Mouse (Mus musculus): ENCODE results near the gene Csf3.
"Not testable (repeated sequence)": the region's sequence is repeated elsewhere in the genome, so short reads cannot be mapped to it uniquely, and the experiment has no call there.

Csf3 gene

DNA sequence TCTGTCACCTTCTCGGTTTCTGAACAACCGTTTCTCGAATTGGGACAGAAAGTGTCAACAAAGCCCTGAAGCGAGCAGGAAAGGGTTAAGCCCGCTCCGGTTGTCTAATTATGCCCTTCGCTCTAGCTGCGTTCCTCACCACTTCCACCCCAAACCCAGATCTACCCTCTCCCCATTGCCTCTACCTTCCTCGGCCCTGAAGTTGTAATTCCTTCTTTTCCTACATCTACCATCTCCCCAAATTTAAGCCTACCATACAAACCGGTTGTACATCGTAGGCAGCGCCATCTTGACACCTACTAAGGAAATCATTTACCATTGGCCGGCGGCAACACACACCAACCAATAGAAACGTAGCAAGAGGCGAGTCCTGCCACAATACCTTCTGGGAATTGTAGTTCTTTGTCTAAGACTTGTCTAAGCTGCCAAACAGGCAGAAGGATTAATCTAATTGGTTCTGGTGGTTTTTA lies 28.1 kb downstream of the Csf3 start, which contains the start of gene Med24:
Med24 (minus strand) TSS at position 317 of the 470 bp plus-strand sequence.
- DNase-seq (ENCODE audit: low read depth): peak; percentile 94

DNA sequence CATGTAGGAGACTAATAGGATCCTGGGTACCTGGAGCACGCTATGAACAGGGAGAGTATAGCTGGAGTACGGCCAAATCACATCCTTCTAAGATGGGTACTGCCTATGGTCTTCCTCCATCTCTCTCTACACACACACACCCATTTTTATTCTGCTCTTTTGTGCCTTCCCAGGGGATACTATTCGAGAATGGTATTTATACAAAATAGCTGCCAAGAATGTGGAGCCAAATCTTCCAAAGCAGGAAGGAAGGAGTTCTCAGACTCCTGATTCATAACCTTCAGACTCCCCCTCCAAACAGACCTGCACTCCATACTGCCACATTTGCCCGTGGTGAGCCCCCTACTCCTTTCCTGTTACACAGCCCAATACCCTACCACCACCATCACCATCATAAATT lies 29.7 kb downstream of the Csf3 start:
- no peak for DNase-seq (ENCODE audit: low read depth)

DNA sequence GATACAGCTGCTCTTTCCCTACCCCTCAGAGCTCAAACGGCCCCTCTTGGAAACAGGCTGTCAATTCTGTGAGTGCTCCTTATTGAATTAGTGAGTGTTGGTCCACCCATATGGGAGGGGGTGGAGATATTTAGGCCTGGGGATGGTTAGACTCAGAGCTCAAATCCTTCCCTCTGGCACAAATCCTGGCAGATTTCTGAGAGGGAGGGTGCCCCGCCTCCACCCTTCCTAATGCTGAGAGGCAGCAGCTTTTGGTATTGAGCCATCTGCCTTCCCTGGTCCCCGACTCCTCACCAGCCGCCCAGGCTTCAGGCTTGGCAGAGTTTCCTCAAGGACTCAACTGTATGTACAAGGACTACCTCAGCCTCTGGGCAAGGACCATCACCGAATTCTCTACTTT lies 30.1 kb downstream of the Csf3 start:
- DNase-seq (ENCODE audit: low read depth): no peak

DNA sequence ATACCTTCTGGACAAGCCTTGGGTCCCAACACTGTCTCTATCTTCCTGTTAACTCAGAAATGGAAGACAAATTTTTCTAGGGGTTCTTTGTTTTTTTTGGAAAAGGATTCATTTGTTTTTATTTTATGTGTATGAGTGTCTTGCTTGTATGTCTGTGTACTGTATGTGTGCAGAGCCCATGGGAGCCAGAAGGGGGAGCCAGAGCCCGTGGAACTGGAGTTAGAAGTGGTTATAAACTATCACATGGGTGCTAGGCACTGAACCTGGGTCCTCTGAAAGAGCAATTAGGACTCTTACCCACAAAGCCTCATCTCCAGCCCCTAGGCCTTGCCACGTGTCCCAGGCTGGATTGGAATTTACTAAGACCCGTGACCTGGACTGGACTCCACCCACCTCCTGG lies 33.0 kb downstream of the Csf3 start:
- DNase-seq (ENCODE audit: low read depth): no peak

DNA sequence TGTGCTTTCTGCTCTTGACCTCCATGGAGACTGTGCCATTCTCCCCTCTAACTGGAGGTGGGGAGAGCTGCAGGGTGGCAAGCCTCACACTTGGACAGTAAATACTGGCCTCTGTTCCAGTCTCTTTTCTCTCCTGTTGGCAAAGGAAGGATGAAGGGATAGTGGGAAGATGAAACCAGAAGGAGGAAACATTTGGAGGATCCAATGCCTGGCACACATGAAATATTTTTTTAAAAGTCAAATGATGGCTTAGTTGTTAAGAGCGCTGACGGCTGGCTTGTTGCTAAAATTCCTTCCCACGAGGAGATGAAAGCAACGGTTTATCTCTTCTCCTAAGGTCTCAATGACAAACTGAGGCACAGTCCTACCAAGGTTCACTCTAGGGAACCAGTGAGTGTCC lies 34.0 kb downstream of the Csf3 start:
- DNase-seq (ENCODE audit: low read depth): no peak

DNA sequence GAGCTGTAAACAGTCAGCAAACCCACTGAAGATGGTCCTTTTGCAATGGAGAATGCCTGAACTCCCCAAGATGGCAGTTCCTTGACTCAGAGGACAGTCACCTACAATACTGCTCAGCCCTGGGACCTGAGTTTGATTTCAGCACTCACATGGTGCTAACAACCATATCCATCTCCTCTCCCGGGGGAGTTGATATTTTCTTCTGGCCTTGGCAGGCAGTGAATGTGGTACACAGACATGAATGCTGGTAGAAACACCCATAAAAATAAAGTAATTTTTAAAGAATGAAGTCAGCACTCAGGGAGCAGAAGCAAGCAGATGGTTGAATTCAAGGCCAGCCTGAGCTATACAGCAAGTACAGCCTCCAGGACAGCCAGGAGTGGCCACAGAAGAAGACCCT lies 35.1 kb downstream of the Csf3 start:
- DNase-seq (ENCODE audit: low read depth): no peak

DNA sequence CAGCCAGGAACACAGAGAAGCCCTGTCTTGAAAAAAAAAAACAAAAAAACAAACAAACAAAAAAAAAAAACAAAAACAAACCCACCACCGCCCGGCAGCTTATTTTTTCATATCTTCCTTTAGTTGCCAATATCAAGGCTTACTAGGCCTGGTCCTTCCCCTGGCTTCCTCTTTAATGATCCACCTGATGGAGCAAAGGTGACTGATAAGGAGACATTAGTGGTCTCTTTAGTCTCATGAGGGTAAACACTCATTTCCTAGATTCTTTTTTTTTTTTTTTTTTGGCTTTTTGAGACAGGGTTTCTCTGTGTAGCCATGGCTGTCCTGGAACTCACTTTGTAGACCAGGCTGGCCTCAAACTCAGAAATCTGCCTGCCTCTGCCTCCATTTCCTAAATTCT lies 36.2 kb downstream of the Csf3 start:
- DNase-seq (ENCODE audit: low read depth): not testable (repeated sequence)

DNA sequence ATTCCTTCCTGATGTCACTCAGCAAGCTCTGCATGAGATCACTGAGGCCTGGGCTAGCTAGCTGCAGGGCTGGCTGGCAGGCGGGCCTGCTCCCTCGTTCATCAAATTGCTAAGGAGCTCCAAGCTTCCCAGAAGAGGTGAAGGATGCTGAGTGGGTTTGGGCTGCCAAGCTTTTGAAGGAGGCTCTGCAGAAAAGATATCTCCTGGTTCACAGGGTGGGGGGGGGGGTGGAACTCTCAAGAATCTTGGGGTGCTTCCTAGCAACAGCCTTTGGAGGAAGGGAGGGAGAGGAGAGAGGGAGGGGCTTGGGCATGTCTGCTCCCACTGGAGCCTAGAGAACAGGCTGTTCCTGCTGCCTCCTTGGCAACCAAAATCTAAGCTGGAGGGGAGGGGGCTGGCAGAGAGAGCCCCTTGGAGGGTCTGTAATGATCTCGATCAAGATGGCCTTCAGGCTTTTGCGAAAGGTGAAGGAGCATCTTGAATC lies 37.4 kb downstream of the Csf3 start:
- DNase-seq (ENCODE audit: low read depth): no peak

DNA sequence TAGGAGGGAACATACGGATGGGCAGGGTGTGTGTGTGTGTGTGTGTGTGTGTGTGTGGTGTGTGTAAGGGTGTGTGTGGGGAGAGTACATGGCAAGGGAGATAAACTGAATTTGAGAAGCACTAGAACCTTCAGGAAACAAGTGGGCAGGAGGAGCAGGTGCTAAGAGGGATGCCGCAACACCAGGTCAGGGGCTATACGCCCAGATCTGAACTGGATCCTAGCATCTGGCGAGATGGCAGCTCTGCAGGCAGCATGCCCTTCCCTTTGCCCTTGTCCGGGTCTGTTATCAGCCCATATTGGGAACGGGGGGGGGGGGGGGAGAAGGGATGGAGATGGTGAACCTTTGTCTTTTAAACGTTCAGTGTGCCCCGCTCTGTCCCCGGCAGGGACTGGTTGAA lies 37.9 kb downstream of the Csf3 start:
- no peak for DNase-seq (ENCODE audit: low read depth)

DNA sequence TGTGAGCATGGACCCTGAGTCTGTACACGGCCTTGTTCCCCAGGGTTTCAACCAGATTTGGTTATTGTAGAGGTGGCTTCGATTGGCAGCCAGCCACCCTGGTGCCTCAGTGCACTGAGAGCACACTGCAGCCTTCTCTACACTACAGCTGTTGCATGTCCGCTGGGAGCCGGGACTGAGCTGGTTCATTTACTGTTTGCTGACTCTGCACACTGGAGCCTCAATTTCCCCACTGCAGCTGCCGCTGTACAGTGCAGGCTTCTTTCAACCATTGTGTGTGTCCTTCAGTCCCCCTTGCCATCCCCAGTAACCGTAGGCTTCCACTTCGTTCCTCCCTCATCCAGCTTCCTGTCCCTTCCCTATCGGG lies 38.9 kb downstream of the Csf3 start:
- DNase-seq (ENCODE audit: low read depth): no peak

DNA sequence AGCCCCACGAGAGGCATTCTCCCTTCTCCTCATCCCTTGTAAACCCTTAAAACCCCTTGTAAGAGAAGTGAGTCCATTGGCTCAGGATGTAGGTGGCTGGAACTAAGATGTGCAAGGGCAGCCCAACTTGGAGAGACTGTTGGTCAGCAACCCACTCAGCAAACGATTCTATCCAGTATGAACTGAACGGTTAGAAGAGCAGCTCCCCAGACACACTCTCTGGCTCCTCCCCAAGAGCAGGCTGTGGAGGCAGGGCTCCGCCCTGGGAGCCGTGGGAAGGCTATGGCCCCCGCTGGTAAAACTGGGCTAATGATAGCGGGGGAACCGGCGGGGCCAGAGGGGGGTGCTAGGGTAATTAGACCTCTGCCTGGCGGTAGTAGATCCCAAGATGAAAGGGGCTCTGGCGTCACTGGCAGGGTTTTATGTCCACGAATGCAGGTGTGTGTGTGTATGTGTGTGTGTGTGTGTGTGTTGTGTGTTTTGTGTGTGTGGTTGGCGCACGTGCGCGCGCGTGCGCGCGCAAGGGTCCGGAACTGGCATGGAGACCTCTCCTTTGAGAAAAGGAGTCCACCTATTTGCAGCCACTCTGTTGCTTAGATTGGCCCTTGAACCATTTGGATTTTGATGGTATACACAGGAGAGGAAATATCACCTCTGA lies 39.5 kb downstream of the Csf3 start, which contains the start of gene Thra:
Thra (plus strand) TSS at position 246 of the 658 bp plus-strand sequence.
- DNase-seq (ENCODE audit: low read depth): peak; percentile 62

DNA sequence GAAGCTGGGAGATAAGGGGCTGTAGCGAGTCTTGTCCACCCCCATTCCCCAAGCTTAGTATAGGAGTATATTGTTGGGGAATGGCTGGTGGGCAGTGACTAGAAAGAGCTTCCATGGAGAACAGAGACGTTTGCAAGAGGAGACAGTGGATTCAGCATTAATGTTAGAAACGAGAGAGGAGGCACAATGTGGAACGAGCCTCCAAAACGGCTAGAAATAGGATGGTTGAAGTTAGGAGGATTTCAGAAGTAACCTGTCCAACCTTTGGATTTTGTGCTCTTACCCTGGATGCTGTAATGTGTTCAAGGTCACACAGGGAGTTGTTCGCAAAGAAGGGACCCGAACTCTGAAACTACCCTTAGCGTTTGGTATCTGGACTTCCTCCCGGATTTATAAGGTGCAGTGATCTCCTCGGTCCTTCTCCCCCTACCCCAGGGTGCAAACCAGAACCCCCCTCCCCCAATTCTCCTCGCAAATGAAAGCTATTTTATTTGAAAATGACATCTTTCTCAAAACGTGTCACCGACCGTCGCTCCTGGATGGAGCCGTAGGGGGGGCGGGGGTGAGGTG lies 40.1 kb downstream of the Csf3 start:
- DNase-seq (ENCODE audit: low read depth): peak; percentile 46

DNA sequence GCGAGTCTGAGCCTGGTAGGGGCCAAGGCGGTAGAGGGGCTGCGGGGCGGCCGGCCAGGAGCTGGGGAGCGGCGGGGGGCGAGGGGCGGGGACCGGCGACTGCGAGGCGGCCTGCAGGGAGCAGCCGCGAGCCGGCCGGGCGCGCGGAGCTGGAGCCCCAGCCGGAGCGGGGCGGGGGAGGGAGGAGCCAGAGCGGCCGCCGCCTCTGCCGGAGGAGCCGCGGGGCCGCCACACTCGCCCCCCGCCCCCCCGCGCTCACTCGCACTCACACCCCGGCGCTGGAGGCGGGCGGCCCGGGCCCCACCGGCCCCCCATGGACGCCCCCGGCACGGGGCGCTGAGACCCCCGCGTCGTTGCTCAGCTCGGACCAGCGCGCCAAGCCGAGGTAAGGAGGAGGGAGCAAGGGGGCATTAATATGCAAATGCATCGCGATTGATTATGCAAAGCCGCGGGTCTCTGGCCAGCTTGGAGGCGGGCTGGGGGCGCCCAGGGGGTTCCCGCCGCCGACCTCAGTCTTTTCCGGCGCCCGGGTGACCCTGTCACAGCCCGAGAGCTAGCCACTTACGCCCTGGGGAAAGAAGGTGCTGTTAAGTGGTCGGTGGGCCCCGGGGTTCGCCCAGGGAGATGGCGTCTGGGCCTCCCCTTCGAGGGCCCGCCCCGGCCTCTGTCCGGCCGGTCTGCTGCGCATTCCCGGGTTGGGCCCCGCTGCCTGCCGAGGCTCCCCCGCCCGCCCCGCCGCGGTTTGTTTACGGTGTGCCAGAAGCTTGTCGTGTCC lies 40.7 kb downstream of the Csf3 start:
- peak; percentile 80 for DNase-seq (ENCODE audit: low read depth)

DNA sequence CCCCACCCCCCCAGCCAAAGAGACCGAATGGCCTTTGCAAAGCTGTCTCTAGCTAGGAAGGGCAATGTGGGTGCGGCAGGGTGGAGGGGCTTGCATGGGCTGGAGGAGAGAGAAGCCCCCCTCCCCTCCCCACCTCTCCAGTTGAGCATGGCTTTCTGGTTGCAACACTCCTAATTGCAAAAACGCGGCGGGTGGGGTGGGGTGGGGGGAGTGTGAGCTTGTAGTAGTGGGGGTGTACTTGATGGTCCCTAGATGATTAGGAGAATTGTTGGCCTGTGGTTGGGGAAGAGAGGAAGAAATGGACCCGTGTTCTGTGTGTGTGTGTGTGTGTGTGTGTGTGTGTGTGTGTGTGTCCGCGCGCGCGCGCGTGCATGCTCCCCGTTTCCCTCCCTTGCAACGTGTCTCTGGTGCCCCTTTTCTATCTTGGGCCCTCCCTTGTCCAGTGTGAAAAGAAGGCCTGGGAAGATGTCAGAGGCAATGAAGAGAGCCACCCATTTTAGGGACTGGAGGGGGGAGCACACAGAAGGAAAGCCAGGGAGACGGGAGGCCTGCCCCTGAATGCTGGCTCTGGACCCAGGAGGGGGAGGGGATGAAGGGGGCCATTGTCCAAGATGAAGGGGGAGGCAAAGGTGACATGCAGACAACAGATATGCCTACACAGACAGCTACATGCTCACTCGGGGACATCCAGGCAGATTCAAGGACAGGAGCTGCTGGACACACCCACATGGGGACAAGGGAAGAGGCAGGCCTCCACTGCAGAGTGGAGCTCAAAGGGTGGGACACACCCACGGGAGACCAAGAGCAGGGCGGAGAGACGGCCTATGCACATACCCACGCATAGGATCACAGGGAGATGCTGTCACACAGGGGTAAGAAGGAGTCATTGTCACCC lies 41.6 kb downstream of the Csf3 start:
- peak; percentile 50 for DNase-seq (ENCODE audit: low read depth)

DNA sequence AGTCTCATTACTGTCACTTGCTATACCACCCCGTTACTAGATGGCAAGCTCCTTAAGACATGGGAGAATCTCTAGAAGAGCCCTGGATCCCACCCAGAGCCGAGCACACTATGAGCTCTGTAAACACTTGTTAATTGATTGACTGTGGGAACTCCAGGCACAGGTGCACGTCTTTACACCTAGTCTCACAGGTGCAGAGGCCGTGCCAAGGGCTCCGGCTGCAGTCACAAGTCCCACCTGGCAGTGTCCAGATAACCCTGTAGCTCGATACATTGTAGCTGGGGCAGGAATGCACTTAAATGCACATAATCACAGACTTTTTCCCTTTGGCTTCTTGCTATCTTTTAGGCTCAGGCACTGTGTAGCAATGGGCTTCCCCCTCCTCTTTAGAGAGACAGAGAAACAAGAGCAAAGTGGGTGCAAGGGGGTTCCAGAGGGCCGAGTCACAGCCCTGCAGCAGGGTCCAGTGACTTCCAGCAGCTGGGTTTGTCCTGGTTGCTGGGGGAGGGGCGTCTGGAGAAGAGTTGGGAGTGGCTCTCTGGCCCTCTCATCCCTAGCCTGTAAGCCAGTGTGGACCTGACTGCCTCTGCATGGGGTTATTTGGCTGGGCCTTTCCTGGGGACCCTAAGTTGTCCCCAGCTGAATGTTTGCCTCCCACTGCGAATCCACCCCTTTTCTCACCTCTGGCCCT lies 42.7 kb downstream of the Csf3 start:
- no peak for DNase-seq (ENCODE audit: low read depth)

DNA sequence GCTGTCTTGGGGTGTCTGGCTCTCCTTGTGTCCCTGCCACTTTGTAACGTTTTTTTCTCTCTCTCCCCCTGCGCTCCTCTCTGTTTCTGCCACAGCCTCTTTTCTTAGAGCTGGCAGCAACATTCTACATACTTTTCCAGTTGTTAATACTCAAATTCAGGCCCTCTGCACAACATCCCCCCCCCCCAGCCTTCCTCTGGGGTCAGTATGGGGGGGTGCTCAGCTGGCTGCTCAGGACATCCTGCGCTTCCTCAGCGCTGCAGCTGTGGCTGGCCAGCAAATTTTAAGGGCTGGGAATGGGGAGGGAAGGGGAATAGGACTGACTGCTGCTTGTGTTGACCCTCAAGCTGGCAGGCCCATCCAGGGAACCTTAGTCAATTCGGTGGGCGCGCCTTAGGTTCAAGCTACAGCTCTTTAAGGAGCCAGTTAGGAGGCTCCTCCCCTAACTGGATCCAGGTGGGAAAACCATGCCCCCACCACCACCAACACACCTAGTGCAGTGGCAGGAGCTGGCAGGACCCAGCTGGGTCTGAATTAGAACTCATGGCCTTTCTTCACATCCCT lies 43.5 kb downstream of the Csf3 start:
- no peak for DNase-seq (ENCODE audit: low read depth)

DNA sequence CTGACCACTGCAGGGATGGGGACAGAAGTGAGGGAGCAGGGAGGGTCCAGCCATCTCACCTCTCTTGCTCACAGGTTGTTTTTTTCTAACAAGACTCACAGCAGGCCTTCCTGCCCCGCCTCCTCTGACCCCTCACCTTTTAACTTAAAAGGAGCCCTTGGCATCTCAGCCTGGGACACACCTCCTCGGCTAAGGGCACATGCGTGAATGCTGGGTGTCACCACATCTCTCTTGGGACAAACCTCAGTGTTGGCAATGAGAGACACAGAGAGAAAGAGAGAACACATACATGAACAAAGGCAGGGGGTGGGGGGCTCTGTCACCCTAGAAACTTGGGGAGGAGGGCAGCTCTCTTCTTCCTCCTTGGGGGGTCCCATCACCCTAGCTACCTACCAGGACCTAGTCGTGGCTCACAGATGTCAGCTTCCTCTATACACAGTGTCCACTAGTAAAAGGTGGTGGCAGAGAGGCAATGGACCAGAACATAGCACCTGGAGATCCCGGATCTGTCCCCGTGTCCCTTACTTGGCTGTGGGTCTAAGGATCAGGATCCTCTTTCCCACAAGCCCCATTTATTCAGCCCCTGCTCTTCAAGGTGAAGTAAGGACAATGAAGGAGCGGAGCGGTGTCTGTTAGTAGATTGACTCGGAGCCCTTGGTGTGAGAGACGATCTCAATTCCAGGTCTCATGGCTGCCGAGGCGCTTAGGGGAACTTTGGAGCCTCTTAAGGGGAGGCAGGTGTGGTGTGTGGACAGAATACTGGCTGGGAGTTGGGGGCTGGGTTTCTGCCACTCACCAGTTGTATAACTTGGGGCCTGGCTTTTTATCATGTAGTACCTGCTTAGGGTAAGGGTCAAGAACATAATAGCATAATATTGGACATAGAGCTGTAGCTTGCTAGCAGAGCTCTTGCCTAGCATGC lies 45.1 kb downstream of the Csf3 start:
- DNase-seq (ENCODE audit: low read depth): peak; percentile 52

DNA sequence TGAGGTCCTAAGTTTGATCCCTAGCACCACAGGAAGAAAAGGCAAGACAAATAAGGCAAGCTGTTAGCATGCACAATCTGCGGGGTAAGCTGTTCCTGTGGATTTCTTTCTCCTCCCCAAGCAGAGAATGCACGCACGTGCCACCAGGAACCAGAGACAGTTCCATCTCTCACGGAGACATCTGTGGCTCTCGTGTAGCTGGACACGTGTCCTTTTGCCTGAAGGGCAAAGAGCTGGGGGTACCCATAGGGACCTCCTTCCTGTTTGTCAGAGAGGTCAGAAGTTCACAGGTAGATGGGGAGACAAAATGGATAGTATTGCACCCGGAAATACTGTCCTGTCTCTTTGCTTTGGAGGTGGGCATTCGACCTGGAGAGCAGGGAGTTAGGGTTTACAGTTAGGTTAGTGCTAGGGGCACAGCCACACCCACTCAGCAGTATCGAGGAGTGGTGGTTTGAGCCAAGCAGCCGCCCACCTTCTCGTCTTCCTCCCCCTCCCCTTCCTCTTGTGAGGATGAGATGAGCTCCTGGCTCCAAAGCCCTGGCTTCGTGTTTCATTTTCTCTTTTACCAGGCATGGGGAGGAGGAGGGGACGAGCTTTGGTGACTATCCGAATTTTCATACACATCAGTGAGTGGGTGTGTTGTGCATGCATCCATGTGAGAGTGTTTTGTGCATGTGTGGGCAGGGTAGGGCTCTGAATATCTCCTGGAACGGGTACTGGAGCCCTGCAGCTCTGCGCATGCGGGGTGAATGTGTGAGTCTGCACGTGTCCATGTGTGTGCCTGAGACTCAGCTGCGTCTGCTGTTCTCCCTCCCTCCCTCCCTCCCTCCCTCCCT lies 46.0 kb downstream of the Csf3 start:
- DNase-seq (ENCODE audit: low read depth): peak; percentile 81
